Mouse (Mus musculus): Measurements from ENCODE around the gene Rtp2.

DNA sequence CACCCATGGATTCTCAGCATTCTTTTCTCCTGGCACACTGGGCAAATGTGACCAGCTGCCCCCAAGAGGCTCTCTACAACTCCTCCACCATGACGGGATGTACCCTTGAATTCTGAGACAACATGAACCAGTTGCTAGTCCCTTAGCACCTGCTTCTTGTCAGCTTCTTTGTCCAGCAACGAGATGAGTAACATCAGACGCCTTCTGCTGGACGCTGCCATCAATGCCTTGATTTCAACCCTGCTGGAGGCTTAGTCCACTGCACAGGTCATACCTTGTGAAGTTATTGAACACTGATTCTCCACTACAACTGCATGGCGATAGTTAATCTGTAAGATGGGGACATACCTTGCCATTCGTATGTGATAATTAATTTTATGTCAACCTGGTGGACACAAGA is 15.5 kb upstream of the Rtp2 start:
- TF ChIP-seq CTCF (conservative IDR thresholded peaks at IDR 0.05; ENCODE audit: low read length) = no peak
- TF ChIP-seq NANOG (IDR thresholded peaks at IDR 0.05; ENCODE audit: borderline replicate concordance, low read length) = no peak

Data from E14TG2a.4 (cell line).